Mouse (Mus musculus) layer of hippocampus, adult 2 months (tissue): ENCODE measurements at regions not wholly inside any gene's neighbourhood (a gene's known extent, or its start where the extent isn't known, plus 50 kb on each side); places are given as distances from the start of the nearest gene placed in this dataset.
A peak's percentile ranks its signal among the peaks of the same experiment; 100 is the strongest.

ENCODE experiments used
- DNase-seq, 2 experiments: peaks; one replicate each; pipeline ENCODE4 v3.0.0; 2022; ENCODE audit warnings: low spot score in 2 of 2
- H3K27ac ChIP-seq: fragments of 200-600 bp; 2 replicates; pipeline ENCODE4 v1.8.1; 2022
- H3K4me3 ChIP-seq: fragments of 200-600 bp; 2 replicates; pipeline ENCODE4 v1.8.1; 2022; ENCODE audit warnings: mild to moderate bottlenecking
- CTCF ChIP-seq: fragments of 200-600 bp; conservative IDR thresholded peaks from 2 replicates; pipeline ENCODE4 v1.8.1; 2022; ENCODE audit warnings: antibody characterized with exemption, mild to moderate bottlenecking, moderate library complexity

DNA sequence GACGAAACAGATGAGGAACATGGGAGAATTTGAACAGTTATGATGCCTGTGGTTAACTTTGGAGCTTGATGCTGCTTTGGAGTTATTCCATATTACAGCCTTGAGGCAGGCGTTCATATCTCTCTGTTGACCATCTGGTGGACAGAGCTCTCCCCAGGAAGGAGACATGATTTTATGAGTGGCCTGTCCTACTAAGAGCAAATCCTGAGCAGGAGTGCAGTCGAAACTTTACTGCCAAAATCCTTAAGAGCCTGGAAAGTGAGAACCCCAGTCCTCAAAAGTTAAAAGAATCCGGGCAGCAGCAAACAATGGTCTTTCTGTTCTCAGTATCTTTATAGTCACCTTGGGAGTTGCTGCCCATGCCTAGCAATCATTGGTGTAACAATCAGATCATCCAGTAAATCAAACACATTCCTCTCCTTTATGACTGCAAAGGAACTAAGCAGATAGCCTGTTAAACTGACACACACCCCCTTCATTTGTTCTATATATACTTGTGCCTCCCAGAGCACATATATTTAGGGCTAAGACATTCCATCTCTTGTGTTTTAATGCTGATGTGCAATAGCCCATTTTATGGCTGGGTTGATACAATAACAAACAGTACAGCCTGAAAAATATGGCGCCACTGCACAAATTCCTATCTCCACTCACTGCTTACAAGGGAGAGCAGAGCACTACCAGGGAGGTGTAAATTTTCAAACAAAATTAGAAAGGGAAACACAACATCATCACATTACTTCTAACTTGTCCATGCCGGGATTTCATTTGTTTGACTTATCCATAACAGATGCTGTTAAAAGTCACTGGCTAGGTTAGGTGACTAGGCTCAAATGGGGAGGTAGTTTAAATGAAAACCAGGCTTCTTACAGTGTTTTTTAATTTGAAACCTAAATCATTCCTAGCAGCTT lies 312.5 kb upstream of the Gm11146 start:
- TF ChIP-seq CTCF = no peak
- no peak overlapping the region for H3K4me3 ChIP-seq
- DNase-seq = no peak
- no peak overlapping the region for H3K27ac ChIP-seq

DNA sequence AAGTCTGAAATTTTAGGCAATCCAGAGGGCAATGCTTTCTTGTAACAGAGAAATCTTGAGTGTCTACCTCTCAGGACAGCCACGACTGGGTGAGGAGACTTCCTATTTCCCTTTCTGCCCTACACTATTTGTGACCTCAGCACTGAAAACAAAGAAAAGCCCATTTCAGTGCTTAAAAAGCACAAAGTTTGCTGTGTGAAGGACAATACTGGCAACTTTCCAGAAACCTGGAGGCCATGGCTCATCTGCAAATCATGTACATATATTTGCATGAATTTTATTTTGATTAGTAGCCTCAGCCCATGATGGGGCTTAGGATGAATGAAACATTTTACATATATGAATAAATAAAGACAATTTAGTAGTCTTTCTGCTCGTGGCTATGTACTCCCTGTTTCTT lies 292.4 kb upstream of the Gm11146 start:
- TF ChIP-seq CTCF = no peak
- H3K4me3 ChIP-seq = no peak overlapping the region
- no peak for DNase-seq
- H3K27ac ChIP-seq = no peak overlapping the region

DNA sequence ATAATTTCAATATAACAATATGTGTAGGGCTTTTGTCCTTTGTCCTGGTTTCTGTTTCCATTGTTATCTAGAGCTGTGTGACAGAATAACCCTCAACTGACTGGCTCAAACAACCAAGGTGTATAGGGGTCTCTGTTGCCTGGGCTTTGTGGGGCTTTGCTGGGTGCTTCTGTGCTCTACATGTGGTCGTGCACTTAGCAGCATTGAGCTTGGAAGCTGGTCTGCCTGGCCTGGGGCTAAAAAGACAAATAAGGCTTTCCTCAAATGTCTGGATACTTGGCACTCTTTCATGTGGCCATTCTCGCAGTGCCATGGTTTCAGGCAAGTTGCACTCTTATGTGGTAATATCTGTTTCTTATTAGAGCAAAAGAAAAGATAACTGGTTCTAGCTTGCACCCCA lies 291.8 kb upstream of the Gm11146 start:
- no peak for DNase-seq
- TF ChIP-seq CTCF = no peak
- H3K27ac ChIP-seq = no peak overlapping the region
- H3K4me3 ChIP-seq = no peak overlapping the region

DNA sequence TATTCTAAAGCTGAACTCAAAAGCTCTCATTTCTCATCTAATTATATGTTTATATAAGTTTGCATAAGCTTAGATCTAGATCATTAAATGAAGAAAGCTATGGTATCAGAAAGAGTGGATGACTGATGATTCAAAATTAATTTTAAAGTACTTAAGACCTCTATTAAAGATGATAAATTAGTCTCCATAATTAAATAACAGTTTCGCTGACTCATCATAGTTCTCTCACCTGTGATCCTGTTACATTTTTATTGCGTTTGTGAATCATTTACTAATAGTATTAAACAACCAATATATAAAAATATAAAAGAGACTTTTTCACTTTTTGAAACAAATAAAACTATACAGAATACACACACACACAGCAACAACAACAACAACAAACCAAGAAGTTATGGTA lies 290.8 kb upstream of the Gm11146 start:
- Histone ChIP-seq H3K4me3 (no peak overlapping the region), H3K27ac (no peak overlapping the region)
- TF ChIP-seq CTCF = no peak
- no peak for DNase-seq

DNA sequence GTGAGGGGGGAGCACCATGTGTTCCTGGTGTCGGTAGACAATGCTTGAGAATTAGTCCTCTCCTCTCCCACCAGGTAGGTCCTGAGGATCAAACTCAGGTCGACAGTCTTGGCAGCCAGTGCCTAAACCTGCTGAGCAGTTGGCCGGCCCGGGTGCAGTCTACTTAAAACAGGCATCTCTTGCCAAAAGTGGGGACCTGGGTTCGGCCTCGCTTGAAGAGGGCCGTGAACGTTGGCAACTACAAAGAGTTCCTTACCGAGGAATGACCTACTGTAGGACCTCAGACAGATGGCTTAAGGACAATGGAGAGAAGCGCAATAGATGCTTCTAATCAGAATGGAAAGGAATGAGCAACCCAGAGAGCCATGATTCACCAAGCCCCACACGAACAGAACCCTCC lies 287.5 kb upstream of the Gm11146 start:
- TF ChIP-seq CTCF = no peak

DNA sequence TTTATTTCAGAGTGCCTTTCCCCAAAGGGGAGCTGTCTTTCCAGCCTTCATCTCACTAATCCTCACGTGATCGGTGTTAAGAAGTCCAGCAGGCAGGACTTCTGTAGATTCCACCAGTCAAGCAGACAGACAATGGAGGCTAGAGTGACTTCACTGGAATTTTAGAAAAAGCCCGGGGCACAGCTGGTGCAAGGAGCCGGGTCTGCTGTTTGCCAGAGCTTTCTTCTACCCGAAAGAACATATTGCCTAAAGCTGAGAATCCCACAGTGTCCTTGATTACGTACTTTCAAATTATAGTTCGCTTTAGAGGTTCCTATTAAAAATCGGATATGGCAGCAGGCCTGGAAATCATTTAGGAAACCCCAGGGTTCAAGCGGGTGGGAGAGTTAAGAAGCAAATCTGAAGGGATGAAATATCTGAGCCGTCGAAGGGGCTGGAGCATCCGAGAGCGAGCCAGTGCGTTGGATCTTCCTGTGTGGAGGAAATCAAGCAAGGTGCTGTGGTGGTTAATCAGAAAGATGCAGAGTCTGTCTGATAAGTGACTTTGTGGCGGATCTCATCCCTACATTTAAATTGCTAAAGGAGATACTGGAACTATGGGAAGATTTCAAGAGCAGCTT lies 283.3 kb upstream of the Gm11146 start:
- H3K4me3 ChIP-seq = peak overlapping the region; percentile 26
- no peak for TF ChIP-seq CTCF

More for the DNA sequence above, 287.5 kb upstream of the Gm11146 start:
- no peak for DNase-seq
- H3K27ac ChIP-seq = no peak overlapping the region
- H3K4me3 ChIP-seq = no peak overlapping the region

GRCm38 (mm10) chr16:77884495-77884894 lies 282.6 kb upstream of the Gm11146 start:
- no peak overlapping the region for H3K27ac ChIP-seq
- H3K4me3 ChIP-seq = peak overlapping the region; percentile 26; the same call in 1 of the 2 replicates
- no peak for TF ChIP-seq CTCF
- no peak for DNase-seq

More for the DNA sequence above, 283.3 kb upstream of the Gm11146 start:
- no peak overlapping the region for H3K27ac ChIP-seq
- peak in 1 of 2 experiments; percentile 13 for DNase-seq

DNA sequence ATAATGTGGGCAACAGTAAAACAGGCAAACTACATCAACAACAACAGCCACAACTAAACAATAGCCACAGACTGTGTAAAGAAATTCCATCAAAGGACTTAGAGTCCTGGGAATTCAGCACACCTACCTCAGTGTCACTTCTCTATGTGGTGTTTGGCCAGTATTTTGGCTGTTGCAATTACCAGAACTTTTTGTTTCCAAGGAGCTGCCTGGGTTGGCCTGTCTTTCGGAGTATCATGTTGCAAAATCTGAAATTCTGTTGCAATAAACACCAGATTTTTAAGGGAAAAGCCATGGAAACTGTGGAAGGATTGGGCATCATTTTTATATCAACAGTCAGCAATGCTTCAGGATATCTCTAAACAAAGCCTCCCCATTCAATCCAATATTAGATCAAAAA lies 275.1 kb upstream of the Gm11146 start:
- no peak overlapping the region for H3K4me3 ChIP-seq
- TF ChIP-seq CTCF = no peak
- no peak overlapping the region for H3K27ac ChIP-seq

GRCm38 (mm10) chr16:77863246-77863645 lies 261.4 kb upstream of the Gm11146 start:
- H3K27ac ChIP-seq = no peak overlapping the region
- DNase-seq = no peak
- H3K4me3 ChIP-seq = no peak overlapping the region
- TF ChIP-seq CTCF = no peak

More for the DNA sequence above, 275.1 kb upstream of the Gm11146 start:
- DNase-seq = no peak

DNA sequence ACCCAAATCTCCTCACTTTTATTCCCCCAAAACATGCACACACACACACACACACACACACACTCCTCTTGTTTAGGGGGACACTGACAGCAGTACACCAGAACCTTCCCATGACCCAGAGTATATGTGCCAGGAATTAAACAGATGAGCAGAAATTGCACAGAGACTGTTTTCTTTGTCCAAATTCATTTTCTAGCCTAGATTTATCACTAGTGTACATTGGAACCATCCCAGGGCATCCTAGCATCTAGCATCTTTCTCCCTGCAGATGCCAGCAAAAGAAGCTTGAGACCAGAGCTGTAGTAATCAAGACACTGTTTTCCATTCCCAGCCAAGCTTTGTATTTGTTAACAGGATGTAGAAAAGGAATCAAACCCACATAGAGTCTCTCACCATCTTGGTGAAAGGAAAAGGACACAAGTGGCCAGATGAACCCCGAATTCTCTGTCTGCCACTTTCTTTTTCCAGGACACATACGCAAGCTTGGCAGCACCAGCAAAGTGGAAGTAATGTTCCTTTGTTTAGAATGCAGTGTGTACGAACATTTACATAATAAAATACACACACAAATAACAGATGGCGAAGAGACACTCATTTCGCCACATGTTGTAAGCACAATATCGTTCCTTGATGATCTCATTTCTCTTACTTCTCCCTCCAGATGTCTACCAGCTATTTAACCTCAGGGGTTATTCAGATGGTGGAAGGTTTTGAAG lies 250.3 kb upstream of the Gm11146 start:
- TF ChIP-seq CTCF = no peak
- peak overlapping the region; percentile 65; the same call in 1 of the 2 replicates for H3K27ac ChIP-seq
- no peak for DNase-seq

GRCm38 (mm10) chr16:77851206-77852065 lies 249.5 kb upstream of the Gm11146 start:
- no peak for DNase-seq
- peak overlapping the region; percentile 56; the same call in 1 of the 2 replicates for H3K27ac ChIP-seq
- no peak overlapping the region for H3K4me3 ChIP-seq
- TF ChIP-seq CTCF = no peak

More for the DNA sequence above, 250.3 kb upstream of the Gm11146 start:
- H3K4me3 ChIP-seq = peak overlapping the region; percentile 4; the same call in 1 of the 2 replicates

GRCm38 (mm10) chr16:77835767-77836166 lies 233.9 kb upstream of the Gm11146 start:
- no peak overlapping the region for H3K4me3 ChIP-seq
- TF ChIP-seq CTCF = no peak
- no peak for DNase-seq
- H3K27ac ChIP-seq = no peak overlapping the region
